Mouse (Mus musculus): ENCODE measurements at regions not wholly inside any gene's neighbourhood (a gene's known extent, or its start where the extent isn't known, plus 50 kb on each side); places are given as distances from the start of the nearest gene placed in this dataset.

DNA sequence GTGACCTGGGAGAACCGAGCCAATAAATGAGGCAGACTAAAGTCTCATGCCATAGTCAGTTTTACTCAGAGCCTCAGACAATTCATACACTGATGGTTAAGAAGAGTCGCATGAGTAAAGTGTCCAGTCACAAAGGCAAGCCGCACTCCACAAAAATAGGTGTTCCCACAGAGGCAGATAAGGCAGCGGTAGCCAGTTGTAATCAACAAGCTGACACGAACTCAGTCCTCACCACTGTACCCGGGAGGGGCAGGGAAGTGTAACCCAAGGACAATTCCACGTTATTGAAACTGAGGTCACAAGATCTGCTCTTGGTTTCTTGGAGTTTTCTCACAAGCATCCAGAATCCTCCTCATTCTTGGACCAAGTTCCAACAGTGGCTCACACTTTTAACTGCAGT is 125.9 kb downstream of the Evx1 start:
- ATAC-seq (ENCODE audit: low FRiP score) = no peak
- WGBS = 83% methylated on average over 7 of the region's 7 CpGs

DNA sequence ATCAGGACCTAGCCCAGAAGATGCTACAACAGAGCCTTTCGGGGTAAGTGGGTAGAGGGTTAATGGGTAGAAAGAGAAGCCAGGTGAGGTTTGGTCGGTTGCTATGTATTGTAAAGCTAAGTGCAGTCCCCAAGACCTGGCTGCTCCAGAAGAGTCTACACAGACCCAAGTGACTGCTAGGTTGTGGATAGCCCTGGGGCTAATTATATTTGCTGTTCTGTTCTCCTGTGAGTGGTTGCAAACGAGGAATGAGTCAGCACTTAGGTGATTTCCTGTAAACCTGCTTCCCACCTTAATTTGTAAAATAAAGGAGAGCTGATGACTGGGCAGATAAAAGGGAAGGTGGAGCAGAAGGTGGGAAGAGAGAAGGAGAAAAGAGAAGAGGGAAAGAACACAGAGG is 126.9 kb downstream of the Evx1 start:
- Histone ChIP-seq H3K4me3 (ENCODE audit: low read depth, low read length) (no peak overlapping the region), H3K27me3 (ENCODE audit: control insufficient read depth, insufficient read depth, low read length) (no peaks in the 10 kb centered on the region), H3K27ac (ENCODE audit: low read depth, low read length) (no peak overlapping the region), H3K4me1 (replicated peaks; ENCODE audit: control insufficient read depth, insufficient read depth, low read length) (no peaks in the 10 kb centered on the region), H3K36me3 (ENCODE audit: control insufficient read depth, insufficient read depth, low read length) (no peaks in the 10 kb centered on the region), H3K9me3 (ENCODE audit: control insufficient read depth, low read length) (no peaks in the 10 kb centered on the region), H3K4me2 (replicated peaks; ENCODE audit: low read depth, low read length) (no peak overlapping the region), H3K9ac (ENCODE audit: low read depth, low read length) (no peak overlapping the region)
- DNase-seq (ENCODE audit: low spot score) = no peak
- ATAC-seq (ENCODE audit: low FRiP score) = no peak
- WGBS = 78% methylated on average over 3 of the region's 3 CpGs

More for the DNA sequence above, 125.9 kb downstream of the Evx1 start:
- Histone ChIP-seq H3K4me3 (ENCODE audit: low read depth, low read length) (no peak overlapping the region), H3K9ac (ENCODE audit: low read depth, low read length) (no peak overlapping the region), H3K9me3 (ENCODE audit: control insufficient read depth, low read length) (no peaks in the 10 kb centered on the region), H3K4me1 (replicated peaks; ENCODE audit: control insufficient read depth, insufficient read depth, low read length) (no peaks in the 10 kb centered on the region), H3K27ac (ENCODE audit: low read depth, low read length) (no peak overlapping the region), H3K4me2 (replicated peaks; ENCODE audit: low read depth, low read length) (no peak overlapping the region), H3K36me3 (ENCODE audit: control insufficient read depth, insufficient read depth, low read length) (no peaks in the 10 kb centered on the region), H3K27me3 (ENCODE audit: control insufficient read depth, insufficient read depth, low read length) (no peaks in the 10 kb centered on the region)
- DNase-seq (ENCODE audit: low spot score) = no peak

DNA sequence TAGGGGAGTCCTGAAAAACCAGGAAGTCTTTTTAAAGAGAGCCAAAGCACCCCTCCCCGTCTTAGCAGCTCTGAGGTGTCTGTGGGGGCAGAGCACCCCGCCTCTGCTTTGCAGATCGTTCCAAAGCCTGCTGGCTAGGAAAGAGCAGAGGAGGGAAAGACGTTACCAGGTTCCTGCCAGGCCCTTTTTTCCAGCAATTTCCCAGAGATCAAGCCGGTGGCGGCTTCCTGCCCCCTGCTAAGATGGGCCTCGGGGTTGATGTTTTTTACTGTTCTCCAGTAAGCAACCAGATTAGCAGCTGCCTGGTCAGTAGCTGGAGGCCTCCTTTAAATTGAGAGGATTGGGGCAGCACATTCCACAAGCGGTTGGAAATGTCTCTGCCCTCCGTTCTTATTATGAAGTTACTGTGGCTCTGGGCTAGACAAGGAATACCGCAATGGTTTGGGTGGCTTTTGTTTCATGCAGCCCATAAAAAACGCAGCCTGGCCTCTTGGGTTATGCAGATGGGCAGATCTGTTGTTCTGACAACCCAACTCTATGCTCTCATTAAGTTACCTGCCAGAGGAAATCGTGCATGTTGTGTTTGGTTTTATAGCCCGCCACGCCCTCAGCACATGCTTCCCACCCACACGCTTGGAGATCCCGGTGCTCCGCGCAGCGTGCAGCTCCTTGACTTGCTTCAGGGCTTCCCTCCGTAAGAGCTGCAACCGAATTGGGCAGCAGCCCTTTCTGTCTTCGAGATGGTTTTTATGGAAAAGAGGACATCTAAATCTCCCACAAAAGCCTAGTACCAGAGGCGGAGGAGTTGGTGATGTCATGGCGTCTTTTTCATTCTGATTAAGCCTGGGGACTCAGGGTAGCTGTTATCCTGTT is 130.1 kb downstream of the Evx1 start:
- Histone ChIP-seq H3K27ac (ENCODE audit: low read depth, low read length) (no peak overlapping the region), H3K4me3 (ENCODE audit: low read depth, low read length) (no peak overlapping the region), H3K9me3 (ENCODE audit: control insufficient read depth, low read length) (no peaks in the 10 kb centered on the region), H3K9ac (ENCODE audit: low read depth, low read length) (no peak overlapping the region), H3K36me3 (ENCODE audit: control insufficient read depth, insufficient read depth, low read length) (no peaks in the 10 kb centered on the region), H3K4me2 (replicated peaks; ENCODE audit: low read depth, low read length) (no peak overlapping the region), H3K27me3 (ENCODE audit: control insufficient read depth, insufficient read depth, low read length) (no peaks in the 10 kb centered on the region), H3K4me1 (replicated peaks; ENCODE audit: control insufficient read depth, insufficient read depth, low read length) (no peaks in the 10 kb centered on the region)
- DNase-seq (ENCODE audit: low spot score) = peak; percentile 18
- 42% methylated on average over 24 of the region's 24 CpGs for WGBS
- ATAC-seq (ENCODE audit: low FRiP score) = no peak

DNA sequence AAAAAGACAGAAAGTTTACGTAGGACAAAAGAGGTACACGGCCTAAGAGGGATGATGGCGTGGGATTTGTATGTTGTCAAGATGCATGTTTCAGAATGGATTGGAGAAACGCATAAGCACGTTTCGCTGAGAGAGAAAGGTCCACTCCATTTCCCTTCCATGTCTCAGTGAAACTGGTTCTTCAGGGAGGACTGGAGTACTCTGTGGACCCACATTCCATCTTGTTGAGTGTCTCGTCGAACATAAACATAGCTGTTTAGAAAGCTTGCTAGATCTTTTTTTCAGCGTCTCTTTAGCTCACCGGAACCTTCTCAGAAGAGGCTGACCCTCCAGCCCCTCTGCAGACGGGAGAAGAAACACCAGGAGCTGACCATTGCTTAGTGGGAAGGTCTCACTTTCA is 145.5 kb downstream of the Evx1 start:
- Histone ChIP-seq H3K4me1 (replicated peaks; ENCODE audit: control insufficient read depth, insufficient read depth, low read length) (no peaks in the 10 kb centered on the region), H3K9me3 (ENCODE audit: control insufficient read depth, low read length) (no peaks in the 10 kb centered on the region), H3K4me3 (ENCODE audit: low read depth, low read length) (no peak overlapping the region), H3K9ac (ENCODE audit: low read depth, low read length) (no peak overlapping the region), H3K4me2 (replicated peaks; ENCODE audit: low read depth, low read length) (no peak overlapping the region), H3K36me3 (ENCODE audit: control insufficient read depth, insufficient read depth, low read length) (no peaks in the 10 kb centered on the region), H3K27ac (ENCODE audit: low read depth, low read length) (no peak overlapping the region), H3K27me3 (ENCODE audit: control insufficient read depth, insufficient read depth, low read length) (no peaks in the 10 kb centered on the region)
- DNase-seq (ENCODE audit: low spot score) (no peak), ATAC-seq (ENCODE audit: low FRiP score) (no peak)
- WGBS = 87% methylated on average over 11 of the region's 11 CpGs

DNA sequence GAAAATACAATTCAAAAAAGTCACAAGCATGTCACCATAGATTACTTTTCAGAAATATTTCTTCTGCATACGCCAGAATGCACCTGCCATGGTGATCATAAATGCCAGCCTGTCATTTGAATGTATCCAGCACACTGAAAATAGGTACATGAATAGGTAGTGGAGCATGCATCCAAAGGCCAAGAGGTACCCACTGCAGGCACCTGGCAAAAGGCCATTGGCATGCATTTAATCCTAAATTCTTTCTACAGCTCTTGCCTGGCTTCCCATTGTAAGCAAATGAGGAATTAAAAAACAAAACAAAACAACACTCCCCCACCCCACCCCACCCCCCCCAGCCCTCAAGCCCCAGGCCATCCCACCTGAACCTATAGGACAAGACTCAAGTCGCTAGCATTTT is 147.9 kb downstream of the Evx1 start:
- no peaks in the 10 kb centered on the region for H3K4me1 ChIP-seq (replicated peaks; ENCODE audit: control insufficient read depth, insufficient read depth, low read length)
- no peak overlapping the region for H3K27ac ChIP-seq (ENCODE audit: low read depth, low read length)
- 88% methylated on average over 2 of the region's 2 CpGs for WGBS
- no peak overlapping the region for H3K4me2 ChIP-seq (replicated peaks; ENCODE audit: low read depth, low read length)
- no peaks in the 10 kb centered on the region for H3K9me3 ChIP-seq (ENCODE audit: control insufficient read depth, low read length)
- no peak overlapping the region for H3K9ac ChIP-seq (ENCODE audit: low read depth, low read length)
- no peak for DNase-seq (ENCODE audit: low spot score)
- H3K27me3 ChIP-seq (ENCODE audit: control insufficient read depth, insufficient read depth, low read length) = no peaks in the 10 kb centered on the region
- ATAC-seq (ENCODE audit: low FRiP score) = no peak
- H3K4me3 ChIP-seq (ENCODE audit: low read depth, low read length) = no peak overlapping the region
- no peaks in the 10 kb centered on the region for H3K36me3 ChIP-seq (ENCODE audit: control insufficient read depth, insufficient read depth, low read length)

DNA sequence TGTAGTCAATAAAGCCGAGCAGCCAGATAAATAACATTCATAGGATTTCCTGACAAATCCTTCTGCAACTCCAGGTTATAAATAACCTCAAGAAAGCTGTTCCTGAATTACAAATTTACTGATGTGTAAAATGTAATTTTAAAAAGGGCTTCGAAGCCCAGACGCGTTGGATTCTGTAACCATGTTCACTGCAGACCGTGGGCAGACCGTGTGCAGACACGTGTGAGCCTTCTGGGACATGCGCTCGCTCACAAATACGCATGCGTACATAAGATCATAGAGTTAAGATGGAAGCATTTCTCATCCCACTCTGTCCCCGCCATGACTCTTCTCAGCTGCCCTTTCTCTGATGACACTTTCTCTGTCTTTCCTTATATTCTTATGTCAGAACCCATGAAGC is 150.1 kb downstream of the Evx1 start:
- Histone ChIP-seq H3K9me3 (ENCODE audit: control insufficient read depth, low read length) (no peaks in the 10 kb centered on the region), H3K36me3 (ENCODE audit: control insufficient read depth, insufficient read depth, low read length) (no peaks in the 10 kb centered on the region), H3K4me2 (replicated peaks; ENCODE audit: low read depth, low read length) (no peak overlapping the region), H3K4me1 (replicated peaks; ENCODE audit: control insufficient read depth, insufficient read depth, low read length) (no peaks in the 10 kb centered on the region), H3K4me3 (ENCODE audit: low read depth, low read length) (no peak overlapping the region), H3K27me3 (ENCODE audit: control insufficient read depth, insufficient read depth, low read length) (no peaks in the 10 kb centered on the region), H3K9ac (ENCODE audit: low read depth, low read length) (no peak overlapping the region), H3K27ac (ENCODE audit: low read depth, low read length) (no peak overlapping the region)
- DNase-seq (ENCODE audit: low spot score) (no peak), ATAC-seq (ENCODE audit: low FRiP score) (no peak)
- WGBS = 91% methylated on average over 12 of the region's 12 CpGs

DNA sequence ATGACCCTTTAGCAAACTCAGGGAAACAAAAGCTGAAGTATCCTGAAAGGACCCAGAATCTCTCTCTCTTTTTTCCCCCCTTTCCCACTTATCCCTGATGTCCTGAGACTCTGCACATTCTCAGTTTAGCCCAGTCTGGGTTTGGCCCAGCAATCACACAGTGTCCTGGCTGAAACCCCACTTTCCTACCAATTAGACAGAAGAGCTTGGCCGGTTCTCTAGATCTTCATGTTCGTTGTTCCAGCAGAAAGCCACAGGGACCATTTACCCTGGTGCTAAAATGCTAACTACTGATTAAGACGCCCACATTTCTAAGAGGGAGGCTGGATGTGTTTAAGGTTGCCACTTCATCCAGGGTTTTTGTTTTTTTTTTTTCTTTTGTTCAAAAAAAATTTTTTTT is 151.3 kb downstream of the Evx1 start:
- WGBS = 81% methylated on average over 3 of the region's 3 CpGs
- no peak for DNase-seq (ENCODE audit: low spot score)
- Histone ChIP-seq H3K27ac (ENCODE audit: low read depth, low read length) (no peak overlapping the region), H3K4me1 (replicated peaks; ENCODE audit: control insufficient read depth, insufficient read depth, low read length) (no peaks in the 10 kb centered on the region), H3K27me3 (ENCODE audit: control insufficient read depth, insufficient read depth, low read length) (no peaks in the 10 kb centered on the region), H3K4me2 (replicated peaks; ENCODE audit: low read depth, low read length) (no peak overlapping the region), H3K9me3 (ENCODE audit: control insufficient read depth, low read length) (no peaks in the 10 kb centered on the region), H3K36me3 (ENCODE audit: control insufficient read depth, insufficient read depth, low read length) (no peaks in the 10 kb centered on the region), H3K4me3 (ENCODE audit: low read depth, low read length) (no peak overlapping the region), H3K9ac (ENCODE audit: low read depth, low read length) (no peak overlapping the region)
- no peak for ATAC-seq (ENCODE audit: low FRiP score)

DNA sequence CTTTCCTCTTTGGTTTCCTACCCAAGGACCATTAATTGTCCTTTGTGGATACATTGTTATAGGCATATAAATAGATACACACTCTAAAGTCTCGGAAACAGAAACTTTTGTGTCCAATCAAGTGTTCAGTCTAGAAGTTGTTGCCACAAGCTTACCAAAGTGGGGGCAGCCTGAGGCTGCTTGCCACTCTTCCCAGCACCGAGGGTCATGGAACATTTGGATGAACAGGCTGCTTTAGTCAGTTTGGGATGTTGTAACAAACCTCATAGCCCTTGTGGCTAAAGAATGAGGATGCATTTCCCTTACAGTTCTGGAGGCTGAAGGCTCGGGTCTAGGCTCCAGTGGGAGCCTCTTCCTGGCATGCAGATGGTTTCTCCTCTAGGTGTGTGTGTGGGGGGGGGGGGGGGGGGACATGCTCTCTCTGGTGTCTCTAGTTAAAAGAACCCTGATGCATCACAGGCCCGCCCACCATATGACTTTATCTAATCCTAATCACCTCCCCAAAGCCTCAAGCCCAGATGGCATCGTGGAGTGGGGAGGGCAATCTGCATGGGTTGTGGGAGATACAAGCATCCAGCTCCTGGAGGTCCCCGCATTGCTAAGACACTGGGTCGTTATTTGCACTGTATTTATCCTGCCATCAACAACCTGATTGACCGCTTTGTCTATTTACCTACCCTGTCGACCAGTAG is 152.7 kb downstream of the Evx1 start:
- no peak overlapping the region for H3K27ac ChIP-seq (ENCODE audit: low read depth, low read length)
- no peaks in the 10 kb centered on the region for H3K9me3 ChIP-seq (ENCODE audit: control insufficient read depth, low read length)
- no peaks in the 10 kb centered on the region for H3K36me3 ChIP-seq (ENCODE audit: control insufficient read depth, insufficient read depth, low read length)
- H3K4me2 ChIP-seq (replicated peaks; ENCODE audit: low read depth, low read length) = no peak overlapping the region
- no peaks in the 10 kb centered on the region for H3K4me1 ChIP-seq (replicated peaks; ENCODE audit: control insufficient read depth, insufficient read depth, low read length)
- no peak overlapping the region for H3K9ac ChIP-seq (ENCODE audit: low read depth, low read length)
- no peaks in the 10 kb centered on the region for H3K27me3 ChIP-seq (ENCODE audit: control insufficient read depth, insufficient read depth, low read length)
- DNase-seq (ENCODE audit: low spot score) (no peak), ATAC-seq (ENCODE audit: low FRiP score) (no peak)
- H3K4me3 ChIP-seq (ENCODE audit: low read depth, low read length) = no peak overlapping the region
- WGBS = 79% methylated on average over 9 of the region's 9 CpGs

DNA sequence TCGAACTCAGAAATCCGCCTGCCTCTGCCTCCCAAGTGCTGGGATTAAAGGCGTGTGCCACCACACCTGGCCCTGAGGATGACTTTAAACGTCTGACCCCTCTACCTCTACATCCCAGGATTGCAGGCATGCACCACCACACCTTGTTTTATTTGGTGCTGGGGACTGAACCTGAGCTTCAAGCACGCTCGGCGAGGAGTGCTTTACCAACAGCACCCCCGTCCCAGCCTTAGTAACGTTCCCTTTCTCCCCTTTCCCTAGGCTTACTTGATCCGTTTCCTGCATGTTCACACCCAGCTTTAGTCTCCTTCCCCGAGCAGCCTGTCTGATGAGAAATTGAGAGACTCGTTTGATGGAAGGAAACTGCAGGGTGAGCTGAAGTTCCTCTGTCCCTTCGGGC is 157.5 kb downstream of the Evx1 start:
- H3K27ac ChIP-seq (ENCODE audit: low read depth, low read length) = no peak overlapping the region
- H3K9ac ChIP-seq (ENCODE audit: low read depth, low read length) = no peak overlapping the region
- no peaks in the 10 kb centered on the region for H3K27me3 ChIP-seq (ENCODE audit: control insufficient read depth, insufficient read depth, low read length)
- H3K4me3 ChIP-seq (ENCODE audit: low read depth, low read length) = no peak overlapping the region
- no peaks in the 10 kb centered on the region for H3K9me3 ChIP-seq (ENCODE audit: control insufficient read depth, low read length)
- 83% methylated on average over 13 of the region's 13 CpGs for WGBS
- ATAC-seq (ENCODE audit: low FRiP score) (no peak), DNase-seq (ENCODE audit: low spot score) (no peak)
- no peaks in the 10 kb centered on the region for H3K36me3 ChIP-seq (ENCODE audit: control insufficient read depth, insufficient read depth, low read length)
- no peaks in the 10 kb centered on the region for H3K4me1 ChIP-seq (replicated peaks; ENCODE audit: control insufficient read depth, insufficient read depth, low read length)
- H3K4me2 ChIP-seq (replicated peaks; ENCODE audit: low read depth, low read length) = no peak overlapping the region

Data from hindbrain, embryonic 11.5 days (tissue).